Mouse (Mus musculus): ENCODE results near the gene 1110059E24Rik. TPM values are rescaled to one million over a fixed set of nuclear protein-coding genes. Genes with fewer than 3 reads are reported as not detected.

1110059E24Rik gene
- 10 to 100 TPM; 26.3 to 26.5 TPM for total RNA-seq (2021)
- long read RNA-seq, experiment 1, transcript 1110059E24Rik-201 (4 exons, 1,614 nt) = major isoform, 15 of 25 reads
- long read RNA-seq, experiment 1, partial matches to known transcripts = 0 of 25 reads
- long read RNA-seq, experiment 1, other reads (novel, unspliced or antisense) = 3 of 25 reads
- long read RNA-seq, experiment 2, transcript 1110059E24Rik-201 (4 exons, 1,614 nt) = major isoform, 14 of 25 reads
- long read RNA-seq, experiment 2, transcript 1110059E24Rik-207 (3 exons, 942 nt) = minor isoform, 9 of 25 reads
- long read RNA-seq, experiment 2, partial matches to known transcripts = 0 of 25 reads
- long read RNA-seq, experiment 2, other reads (novel, unspliced or antisense) = 0 of 25 reads

DNA sequence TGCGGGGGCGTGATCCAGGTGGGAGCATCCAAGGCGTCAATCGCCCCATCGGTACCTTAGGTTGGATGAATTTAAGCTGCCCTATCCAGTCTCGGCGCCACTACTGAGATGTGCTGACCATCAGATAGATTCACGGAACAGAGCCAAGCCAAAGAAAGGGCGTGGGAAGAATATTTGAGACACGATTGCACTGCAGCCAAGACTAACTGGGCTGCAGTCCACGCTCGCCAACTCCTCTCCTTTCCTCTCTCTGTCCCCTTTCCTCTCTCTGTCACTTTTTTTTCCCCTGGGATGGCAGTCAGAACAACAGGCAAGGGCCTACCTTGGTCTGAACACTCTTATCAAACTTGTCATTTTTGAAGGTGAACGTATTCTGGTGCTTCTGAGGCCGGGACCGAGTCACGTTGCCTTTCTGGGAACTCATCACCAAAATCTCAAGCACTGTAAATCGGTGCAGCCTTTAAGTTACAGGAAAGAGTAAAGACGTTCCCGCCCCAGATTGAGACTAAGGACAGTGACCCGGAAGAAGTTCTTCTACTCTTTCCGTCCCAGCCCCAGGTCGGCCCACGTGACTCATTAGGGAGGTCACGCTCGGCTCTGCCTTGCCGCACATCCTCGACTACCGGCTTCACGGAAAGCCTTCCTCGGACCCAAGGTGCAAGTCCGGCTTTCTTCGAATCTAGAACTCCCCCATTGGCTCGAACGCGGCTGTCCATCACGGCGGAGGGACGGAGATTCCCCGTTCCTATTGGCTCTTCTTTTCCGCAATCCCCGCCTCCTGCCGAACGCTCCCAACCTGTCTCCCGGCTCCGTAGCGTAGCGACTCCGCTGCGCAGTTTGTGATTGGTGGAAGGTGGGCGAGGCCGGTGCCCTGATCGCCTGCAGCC is at the start of gene 1110059E24Rik:
1110059E24Rik (minus strand) TSS at position 692 of the 887 bp plus-strand sequence.
- peak; percentile 84 to 95 for DNase-seq (ENCODE audit: low spot score in 2 of 2)

DNA sequence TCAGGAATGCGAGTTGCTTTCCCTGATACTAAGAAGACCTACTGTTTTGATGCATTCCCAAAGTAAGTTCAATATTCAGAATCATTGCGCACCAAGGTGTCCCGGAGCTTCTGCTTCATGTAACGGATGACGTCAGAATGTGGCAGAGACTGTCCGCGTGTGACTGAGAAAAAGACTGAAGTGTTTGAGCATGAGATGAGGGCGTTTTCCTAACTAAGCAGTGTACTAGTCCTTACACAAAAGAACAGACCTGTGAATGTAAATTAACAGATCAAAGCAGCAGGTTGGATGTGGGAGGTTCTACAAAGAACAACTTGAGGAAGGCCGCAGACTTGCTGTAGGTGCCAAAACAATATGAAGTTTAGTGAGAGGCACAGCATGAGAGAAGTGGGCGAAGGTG is 28.2 kb upstream of the 1110059E24Rik start:
- DNase-seq (ENCODE audit: low spot score in 2 of 2) = no peak

DNA sequence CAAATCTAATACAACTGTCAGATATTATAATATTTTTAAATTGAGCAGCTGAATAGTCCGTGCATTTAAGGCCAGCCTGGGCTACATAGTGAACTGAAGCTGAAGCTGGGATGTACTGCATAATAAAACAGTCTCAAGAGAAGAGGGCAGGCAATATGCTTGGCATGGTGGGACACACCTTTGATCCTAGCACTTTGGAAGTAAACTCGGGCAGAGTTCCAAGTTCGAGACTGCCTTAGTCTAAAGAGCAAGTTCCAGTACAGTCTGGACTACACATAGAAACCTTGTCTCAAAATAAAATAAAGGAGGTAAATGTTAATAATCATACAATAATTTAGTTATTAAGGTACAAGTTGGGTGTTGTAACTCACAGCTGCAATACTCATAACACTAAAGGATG is 27.3 kb upstream of the 1110059E24Rik start:
- DNase-seq (ENCODE audit: low spot score in 2 of 2) = no peak

DNA sequence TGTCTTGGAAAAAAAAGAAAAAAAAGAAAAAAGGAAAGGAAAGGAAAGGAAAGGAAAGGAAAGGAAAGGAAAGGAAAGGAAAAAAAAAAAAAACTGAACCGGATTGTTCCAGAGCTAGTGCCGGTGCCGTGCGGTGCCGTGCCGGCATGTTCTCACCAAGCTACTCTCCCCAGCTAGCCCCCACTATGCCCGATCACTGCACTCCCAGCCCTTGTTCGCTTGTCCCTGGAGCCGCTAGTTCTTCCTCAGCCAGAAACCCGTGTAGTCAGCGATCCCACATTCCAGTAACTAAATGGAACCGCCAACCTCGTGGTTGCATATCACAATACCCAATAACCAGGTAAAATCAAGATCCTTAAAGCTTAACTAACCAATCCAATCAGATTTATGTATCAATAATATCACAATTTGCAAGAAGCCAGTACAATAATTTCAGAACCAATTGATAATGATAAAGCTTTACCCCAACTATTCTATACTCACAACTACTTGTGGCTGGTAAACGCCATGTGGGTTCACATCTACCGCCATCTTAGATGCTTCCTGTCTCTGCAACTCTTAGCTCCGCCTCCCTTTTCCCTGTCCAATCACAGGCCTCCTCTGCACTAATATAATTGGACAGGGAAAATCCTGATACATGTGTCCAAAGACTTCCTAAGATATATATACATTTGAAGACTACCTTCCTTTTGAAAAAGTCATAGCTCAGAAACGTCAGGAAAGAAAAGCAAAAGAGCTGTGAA is 21.7 kb upstream of the 1110059E24Rik start:
- DNase-seq (ENCODE audit: low spot score in 2 of 2) = no peak

DNA sequence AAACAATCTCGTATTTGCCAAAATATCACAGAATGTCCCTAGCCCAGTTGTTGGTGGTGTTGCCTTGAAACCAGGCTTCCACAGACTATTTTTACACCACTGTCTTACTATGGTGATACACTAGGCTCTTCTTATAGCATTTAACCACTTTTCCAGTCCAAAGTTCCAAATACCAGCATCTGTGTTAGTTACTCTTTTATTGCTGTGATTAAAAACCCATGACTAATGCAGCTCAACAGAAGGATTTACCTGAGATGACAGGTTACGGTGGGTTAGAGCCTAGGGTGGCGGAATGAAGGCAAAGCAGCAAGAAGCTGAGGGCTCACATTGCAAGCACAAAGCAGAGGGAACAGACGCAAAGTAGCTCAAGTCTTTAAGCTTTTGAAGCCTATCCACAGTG is 16.9 kb upstream of the 1110059E24Rik start:
- DNase-seq (ENCODE audit: low spot score in 2 of 2) = no peak

DNA sequence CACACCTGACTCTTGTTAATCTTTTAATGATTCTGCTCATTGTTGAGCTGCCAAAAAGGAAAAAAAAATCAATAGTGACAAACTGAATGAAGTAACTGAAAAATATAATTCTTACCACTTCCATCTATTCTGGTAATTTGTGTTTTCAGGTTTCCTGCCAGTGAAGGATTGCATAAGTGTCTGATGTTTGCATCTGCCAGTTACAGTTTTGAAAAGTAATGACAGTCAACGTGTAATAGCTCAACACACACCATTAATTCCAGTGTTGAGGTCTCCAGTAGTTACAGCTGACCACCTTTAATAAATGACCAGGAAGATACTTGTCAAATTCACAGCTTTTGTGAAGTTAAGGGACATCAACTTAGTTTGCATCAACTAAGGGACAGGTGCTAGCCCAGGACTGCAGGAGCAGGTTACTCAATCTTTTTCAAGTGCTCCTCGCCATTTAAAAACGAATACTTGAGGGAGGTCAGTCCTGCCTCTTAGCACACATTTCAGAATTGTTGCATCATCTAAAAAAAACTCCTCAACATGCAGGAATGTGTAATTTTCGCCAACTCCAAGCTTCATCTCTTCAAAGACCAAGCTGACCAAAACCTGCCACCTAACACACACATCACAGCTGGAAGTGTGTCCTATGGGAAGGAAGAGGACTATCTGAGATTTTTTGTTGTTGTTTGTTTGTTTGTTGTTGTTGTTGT is 11.1 kb upstream of the 1110059E24Rik start:
- DNase-seq (ENCODE audit: low spot score in 2 of 2) = no peak

DNA sequence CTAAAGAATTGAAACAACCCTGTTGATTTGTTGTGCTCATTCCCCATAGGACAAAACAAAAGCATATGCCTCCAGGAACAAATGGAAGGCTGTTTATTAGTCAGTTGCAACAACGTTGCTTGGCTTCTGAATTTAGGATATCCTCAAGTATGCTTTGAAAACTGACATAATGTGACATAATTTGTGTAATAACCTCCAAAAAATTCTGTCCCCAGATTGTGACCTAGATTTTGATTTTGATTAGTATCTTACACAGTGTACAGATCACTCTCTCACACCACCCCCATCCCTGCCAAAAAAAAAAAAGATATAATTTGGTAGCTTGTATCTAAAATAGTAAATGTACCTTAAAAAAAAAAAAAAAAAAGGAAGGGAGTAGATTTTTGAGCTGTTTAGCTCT is 8.0 kb upstream of the 1110059E24Rik start:
- DNase-seq (ENCODE audit: low spot score in 2 of 2) = no peak

DNA sequence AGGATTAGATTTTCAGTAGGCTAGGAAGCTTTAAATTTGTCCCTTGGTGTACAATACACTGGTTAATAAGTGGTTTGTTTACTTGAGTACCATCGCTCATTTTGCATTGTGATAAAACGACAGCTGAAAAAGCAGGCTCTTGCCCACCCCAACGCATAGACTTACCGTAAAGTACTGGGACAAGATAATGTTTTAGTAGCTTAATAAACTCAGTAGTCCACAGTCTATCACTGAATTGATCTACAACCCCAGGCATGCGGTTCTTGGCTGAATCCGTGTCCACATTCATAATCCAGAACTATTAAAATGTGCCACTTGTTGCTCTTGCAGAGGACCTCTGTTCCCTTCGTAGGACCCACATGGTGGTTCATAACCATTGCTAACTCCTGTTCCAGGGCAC is 2.0 kb upstream of the 1110059E24Rik start:
- DNase-seq (ENCODE audit: low spot score in 2 of 2) = no peak

DNA sequence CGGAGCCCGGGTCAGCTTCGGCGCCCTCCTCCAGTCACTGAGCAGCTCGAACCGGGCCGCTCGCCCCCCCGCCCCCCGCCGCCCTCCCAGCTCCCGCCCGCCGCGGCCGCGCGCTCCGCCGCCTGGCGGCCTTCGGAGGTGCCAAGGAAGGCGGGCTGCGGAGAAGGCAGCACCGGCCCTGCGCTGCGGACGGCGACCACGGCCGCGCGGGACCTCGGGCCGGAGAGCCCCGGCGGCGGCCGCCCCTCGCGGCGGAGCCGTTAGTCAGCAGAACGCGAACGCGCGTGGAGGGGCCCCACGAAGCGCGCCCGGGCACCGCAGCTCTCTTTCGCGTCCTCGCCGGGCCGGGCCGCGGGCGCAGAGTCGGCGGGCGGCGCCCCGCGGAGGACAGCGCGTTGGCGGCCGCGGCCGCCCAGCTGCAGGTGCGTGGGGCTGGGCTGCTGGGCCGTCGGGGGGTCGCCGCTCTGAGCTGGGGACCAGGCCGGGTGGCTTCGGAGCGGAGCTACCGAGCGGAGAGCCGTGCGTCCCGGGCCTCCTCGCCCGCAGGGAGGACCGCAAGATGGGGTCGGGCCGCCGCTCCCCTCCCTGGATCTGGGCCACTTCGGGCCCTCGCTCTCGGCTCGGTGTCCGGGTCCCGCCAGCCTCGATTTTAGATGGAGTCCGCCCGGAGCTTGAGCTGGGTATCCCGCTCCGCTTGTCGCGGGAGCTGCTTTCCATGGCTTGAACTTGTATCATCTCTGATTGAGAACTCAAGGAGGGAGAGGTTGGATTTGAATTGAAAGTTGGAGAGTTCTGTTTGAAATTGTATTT is 601 bp upstream of the 1110059E24Rik start, which contains the start of gene Abhd17b:
Abhd17b (plus strand) TSS at position 14 of the 810 bp plus-strand sequence.
- DNase-seq (ENCODE audit: low spot score in 2 of 2) = peak; percentile 57 to 62

DNA sequence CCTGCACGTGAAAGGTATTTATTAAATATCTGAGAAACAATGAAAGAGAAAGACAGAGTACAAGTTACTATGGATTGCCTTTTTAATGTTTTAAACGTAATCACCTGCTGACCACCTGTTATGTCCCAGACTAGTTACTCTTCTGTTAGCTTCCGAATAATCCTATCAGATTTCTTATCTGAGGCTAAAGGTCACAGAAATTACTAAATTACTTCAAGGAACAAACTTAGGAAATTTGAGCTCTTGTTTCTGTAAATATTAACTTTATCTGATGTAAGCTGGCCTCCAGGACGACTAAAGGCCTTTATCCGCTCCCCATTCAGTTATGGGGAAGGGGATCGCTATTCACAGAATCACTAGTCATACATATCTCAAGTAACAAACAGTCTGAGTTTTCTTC is 1.1 kb downstream of the 1110059E24Rik start:
- no peak for DNase-seq (ENCODE audit: low spot score in 2 of 2)

DNA sequence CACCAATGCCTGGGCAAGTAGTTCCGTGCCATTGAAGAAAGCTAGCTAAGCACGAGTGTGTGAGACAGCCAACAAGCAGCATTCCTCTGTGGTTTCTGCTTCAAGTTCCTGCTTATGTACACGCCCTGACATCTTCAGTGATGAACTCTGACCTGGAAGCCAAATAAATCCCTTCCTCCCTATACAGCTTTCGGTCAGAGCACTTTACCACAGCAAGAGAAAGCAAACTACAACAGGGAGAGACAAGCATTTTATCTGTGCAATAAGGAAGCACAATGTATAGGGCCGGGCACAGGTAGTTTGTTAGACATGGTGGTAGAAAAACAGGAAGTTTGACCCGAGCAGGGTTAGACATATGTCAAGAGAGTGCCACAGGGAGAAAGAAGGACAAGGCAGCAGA is 6.6 kb downstream of the 1110059E24Rik start:
- no peak for DNase-seq (ENCODE audit: low spot score in 2 of 2)

DNA sequence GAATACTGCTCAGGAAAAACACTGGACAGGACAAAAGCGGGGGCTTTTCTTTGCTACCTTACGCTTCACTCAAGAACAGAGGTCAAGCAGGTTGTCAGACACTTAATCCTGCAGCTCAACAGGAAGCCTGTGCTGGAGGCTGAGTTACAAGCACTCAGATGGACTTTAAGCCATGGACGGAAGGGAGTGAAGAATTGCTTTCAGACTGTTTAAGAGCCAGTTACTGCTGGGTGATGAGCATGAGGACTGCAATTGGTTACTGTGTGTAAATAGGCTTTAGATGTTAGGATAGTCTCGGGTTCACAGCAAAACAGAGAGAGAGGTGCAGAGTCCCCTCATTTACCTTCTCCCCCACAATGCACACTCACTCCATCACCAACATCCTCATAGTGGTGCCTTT is 7.5 kb downstream of the 1110059E24Rik start:
- no peak for DNase-seq (ENCODE audit: low spot score in 2 of 2)

DNA sequence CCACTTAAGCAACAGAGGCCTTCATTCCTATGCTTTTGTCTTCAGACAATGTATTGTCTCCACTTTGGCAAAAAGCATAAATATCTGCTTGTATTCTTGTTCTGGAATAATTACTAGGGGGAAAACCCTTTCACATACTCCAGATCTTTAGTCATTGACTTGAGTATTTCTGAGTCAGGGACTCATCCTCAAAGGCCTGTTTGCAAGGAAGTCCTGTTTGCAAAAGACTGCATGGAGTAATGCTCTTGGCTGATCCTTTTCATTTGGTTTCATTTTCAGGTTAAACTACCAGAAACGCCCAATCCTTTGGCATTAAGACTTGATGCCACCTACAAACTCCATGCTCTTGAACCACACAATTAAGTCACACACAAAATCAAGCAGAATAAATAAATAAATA is 8.8 kb downstream of the 1110059E24Rik start:
- no peak for DNase-seq (ENCODE audit: low spot score in 2 of 2)

DNA sequence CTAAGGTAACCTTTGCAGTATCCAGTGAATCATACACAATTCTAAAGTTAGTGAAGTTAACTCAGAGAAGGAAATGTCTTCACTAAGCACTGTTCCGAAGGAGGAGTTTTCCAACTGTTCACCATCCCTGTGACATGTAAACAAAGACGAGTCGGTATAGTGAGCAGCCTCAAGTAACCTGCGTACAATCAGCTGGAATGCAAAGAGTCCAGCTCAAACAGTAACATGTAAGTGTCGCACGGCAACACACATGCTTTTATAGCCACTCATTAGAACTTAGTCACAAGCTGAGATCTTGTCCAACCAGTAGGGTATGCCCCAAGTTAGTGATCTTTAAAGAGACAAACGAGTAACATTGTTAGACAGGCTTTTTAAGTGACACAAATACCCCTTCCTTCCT is 15.1 kb downstream of the 1110059E24Rik start:
- DNase-seq (ENCODE audit: low spot score in 2 of 2) = no peak

DNA sequence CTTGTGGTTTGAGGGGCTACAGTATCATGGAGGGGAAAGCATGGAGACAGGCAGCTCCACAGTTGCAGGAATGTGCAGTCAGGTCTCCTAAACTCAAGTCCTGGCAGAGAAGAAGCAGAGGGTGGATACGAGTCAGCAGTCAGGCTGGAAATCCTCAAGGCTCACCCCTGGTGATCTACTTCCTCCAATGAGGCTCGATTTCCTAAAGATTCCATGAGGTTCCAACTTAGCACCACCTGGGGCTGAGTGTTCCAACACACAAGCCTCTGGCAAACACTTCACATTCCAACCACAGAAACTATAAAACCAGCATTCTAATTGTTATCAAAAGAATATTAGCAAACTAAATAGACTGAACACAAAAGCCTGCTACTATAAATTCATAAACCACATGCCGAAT is 15.9 kb downstream of the 1110059E24Rik start:
- no peak for DNase-seq (ENCODE audit: low spot score in 2 of 2)

DNA sequence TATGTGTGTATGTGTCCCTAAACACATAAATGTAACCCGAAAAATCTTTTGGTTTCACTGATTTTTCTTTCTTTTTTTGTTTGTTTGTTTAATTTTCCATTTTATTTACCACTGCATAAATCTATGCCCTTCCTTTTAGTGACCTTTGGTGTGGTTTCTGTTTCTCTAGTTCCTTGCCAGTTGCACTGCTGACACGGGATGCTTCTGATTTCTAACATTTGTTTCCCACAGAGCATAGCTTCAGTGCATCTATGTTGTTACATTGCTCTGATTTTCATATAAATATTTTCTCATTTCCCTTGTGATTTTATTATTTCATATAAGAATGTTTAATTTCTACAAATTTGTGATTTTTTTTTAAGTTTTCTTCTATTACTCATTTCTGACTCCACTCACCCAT is 17.4 kb downstream of the 1110059E24Rik start:
- no peak for DNase-seq (ENCODE audit: low spot score in 2 of 2)

DNA sequence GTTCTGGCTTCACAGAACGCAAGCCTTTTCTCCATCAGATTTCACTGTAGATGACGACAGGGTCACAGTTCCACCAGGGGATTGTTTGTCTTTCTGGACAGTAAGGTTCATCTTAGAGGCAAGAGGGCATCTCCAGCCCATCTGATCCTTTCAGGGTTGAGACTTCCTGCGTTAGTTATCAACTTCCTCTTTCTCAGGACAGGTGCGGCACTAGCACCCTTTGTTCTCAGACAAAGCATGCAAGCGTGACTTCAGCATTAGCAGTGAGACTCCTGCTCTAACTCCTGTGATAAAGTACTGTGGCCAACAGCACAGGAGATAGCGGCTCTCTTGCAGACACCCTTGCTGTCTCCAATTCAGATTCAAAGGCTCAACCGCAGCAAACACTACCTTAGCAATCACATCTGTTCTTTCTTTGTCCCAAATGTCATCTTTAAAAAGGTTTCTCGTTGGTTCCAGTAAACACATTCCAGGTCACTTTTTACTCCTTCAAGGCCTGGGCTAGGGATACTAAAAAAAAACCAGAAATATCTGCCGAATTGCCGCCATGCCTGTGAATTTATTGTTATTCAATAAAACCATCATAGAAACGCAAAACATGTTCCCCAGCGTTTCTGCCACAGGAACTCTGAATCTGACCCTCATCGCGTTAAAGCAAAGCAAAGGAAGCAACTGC is 22.0 kb downstream of the 1110059E24Rik start:
- no peak for DNase-seq (ENCODE audit: low spot score in 2 of 2)

DNA sequence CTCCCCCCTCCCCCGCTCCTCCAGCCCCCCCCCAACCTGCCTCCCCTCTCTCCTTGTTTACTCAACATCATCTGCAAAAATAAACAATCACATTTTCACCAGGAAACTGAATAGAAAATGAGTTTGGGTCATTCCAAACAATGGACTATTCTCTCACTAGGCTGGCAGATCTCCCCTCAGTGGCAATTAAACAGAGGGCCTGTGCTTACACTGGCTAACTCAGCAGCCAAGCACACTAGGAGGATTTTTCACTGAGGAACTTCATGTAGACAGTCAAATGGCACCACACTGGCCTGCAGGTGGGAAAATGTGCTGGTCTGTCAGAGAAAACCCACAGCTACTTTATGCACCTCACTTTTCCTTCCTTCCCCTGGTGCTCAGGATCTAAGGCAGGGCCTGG is 23.3 kb downstream of the 1110059E24Rik start:
- DNase-seq (ENCODE audit: low spot score in 2 of 2) = no peak

DNA sequence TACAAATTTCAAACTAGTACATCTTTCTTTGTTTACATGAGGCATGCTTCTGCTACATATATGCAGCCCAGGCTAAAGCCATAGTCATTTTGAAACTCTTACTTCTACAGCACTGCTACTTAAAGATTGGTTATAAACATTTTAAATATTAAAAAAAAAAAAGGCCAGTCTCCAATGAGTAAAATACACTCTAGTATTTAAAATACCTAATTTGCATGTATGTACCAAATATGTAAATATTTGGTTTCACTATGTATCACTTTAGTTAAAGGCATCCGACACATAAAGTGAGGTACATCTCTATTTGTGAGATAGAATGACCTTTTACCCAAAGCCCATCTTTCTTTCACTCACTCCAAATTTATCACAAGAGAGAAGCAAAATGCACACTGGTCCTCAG is 23.7 kb downstream of the 1110059E24Rik start:
- no peak for DNase-seq (ENCODE audit: low spot score in 2 of 2)

Data from gastrocnemius, postnatal 4 days (tissue).